Mouse (Mus musculus) sigmoid colon, adult 10 weeks (tissue): ENCODE data around the gene Ms4a4c. TPM values are rescaled to one million over a fixed set of nuclear protein-coding genes. Genes with fewer than 3 reads are reported as not detected.

Experiments used
- polyA plus RNA-seq: library from polyadenylated mRNA; stranded (reverse); fragments of 350-450 nt; fragmentation: Illumina TruSeq; extraction: RNeasy Lipid Tissue Mini Kit (QIAGEN cat#74804); gene quantifications from one replicate; pipeline ENCODE4 v1.2.3, GENCODE M21; 2014; ENCODE audit warnings: low read depth, low replicate concordance

Ms4a4c gene
- 11.6 TPM for polyA plus RNA-seq

DNA sequence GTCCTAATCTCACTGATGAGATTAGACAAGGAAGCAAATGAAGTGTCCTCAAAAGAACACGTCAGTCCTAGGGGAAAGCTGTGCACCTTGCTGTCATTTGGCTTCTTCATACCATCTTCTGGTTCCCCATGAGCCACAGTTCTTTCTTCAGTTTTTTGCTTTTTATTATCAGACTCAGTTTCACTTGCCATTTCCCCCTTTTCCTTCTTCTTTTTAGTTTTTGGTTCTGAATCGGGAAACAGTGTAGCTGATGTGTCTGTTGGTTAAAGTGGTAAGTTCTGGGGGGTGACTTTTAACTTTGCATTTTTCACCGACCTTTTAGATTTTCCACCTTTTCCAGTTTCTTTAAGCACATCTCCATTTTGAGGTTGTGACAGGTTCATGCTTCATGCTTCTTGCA, at the start of gene Ms4a4c:
Gene Ms4a4c (plus strand): TSS at position 244 of the 400 bp plus-strand sequence.

GRCm38 (mm10) chr19:11375273-11375672, 29.3 kb upstream of the Ms4a4c start, which contains the start of gene Ms4a4a:
TSS of gene Ms4a4a (plus strand) at chr19:11375523.

GRCm38 (mm10) chr19:11443338-11443737, 38.8 kb downstream of the Ms4a4c start, which contains the start of gene Ms4a4b:
TSS of gene Ms4a4b (plus strand) at chr19:11443553.

GRCm38 (mm10) chr19:11469215-11469614, 64.6 kb downstream of the Ms4a4c start, which contains the start of gene Ms4a6c:
TSS of gene Ms4a6c (plus strand) at chr19:11469366.

Other genes starting within 250 kb of the Ms4a4c start
- gene 1700025F22Rik, start 239.4 kb upstream of the Ms4a4c start, polyA plus RNA-seq = not detected
- not detected for gene Ms4a13, start 208.0 kb upstream of the Ms4a4c start, polyA plus RNA-seq
- 57.5 TPM for gene Ms4a12, start 172.3 kb upstream of the Ms4a4c start, polyA plus RNA-seq
- 47.6 TPM for gene Ms4a1, start 138.5 kb upstream of the Ms4a4c start, polyA plus RNA-seq
- gene Ms4a5, start 120.9 kb upstream of the Ms4a4c start, polyA plus RNA-seq = 0.63 TPM
- 6.3 TPM for gene Ms4a14, start 90.3 kb upstream of the Ms4a4c start, polyA plus RNA-seq
- 24.3 TPM for gene Ms4a7, start 68.6 kb upstream of the Ms4a4c start, polyA plus RNA-seq
- gene Ms4a4a, start 29.2 kb upstream of the Ms4a4c start, polyA plus RNA-seq = 13.7 TPM
- gene Ms4a4b, start 38.8 kb downstream of the Ms4a4c start, polyA plus RNA-seq = 19.9 TPM
- gene Ms4a6c, start 64.6 kb downstream of the Ms4a4c start, polyA plus RNA-seq = 28.8 TPM
- gene Gm8369, start 81.2 kb downstream of the Ms4a4c start, polyA plus RNA-seq = 12.7 TPM
- 23.9 TPM for gene Ms4a6b, start 111.7 kb downstream of the Ms4a4c start, polyA plus RNA-seq
- 47.9 TPM for gene Ms4a4d, start 132.0 kb downstream of the Ms4a4c start, polyA plus RNA-seq
- gene Ms4a6d, start 200.1 kb downstream of the Ms4a4c start, polyA plus RNA-seq = 10.4 TPM
- 0.41 TPM for gene Ms4a2, start 218.9 kb downstream of the Ms4a4c start, polyA plus RNA-seq
- gene Ms4a3, start 236.1 kb downstream of the Ms4a4c start, polyA plus RNA-seq = not detected